Mouse (Mus musculus) olfactory bulb, adult 2 months (tissue): Measurements from ENCODE around the gene Tapt1.

Experiments
- CTCF ChIP-seq: fragments of 200-500 bp; IDR thresholded peaks from 2 replicates; pipeline ENCODE4 v1.5.1; 2012; ENCODE audit warnings: low read depth, mild to moderate bottlenecking, low read length, moderate library complexity; ENCODE audit not compliant: insufficient read depth
- POLR2A ChIP-seq: fragments of 200-500 bp; IDR thresholded peaks from 2 replicates; pipeline ENCODE4 v1.6.1; 2012; ENCODE audit warnings: mild to moderate bottlenecking, low read depth, low read length, moderate library complexity; ENCODE audit not compliant: insufficient read depth

- TF ChIP-seq CTCF (no peak), POLR2A (no peak)
Observed at GRCm38 (mm10) chr5:44252395-44252794, 26.0 kb upstream of the Tapt1 start.
